Mouse (Mus musculus) kidney, adult 11 months (tissue): ENCODE results near the gene Gtf3c4.

Source experiments
- DNase-seq: peaks from one replicate; pipeline ENCODE4 v3.0.0; 2022

The Gtf3c4 gene

GRCm38 (mm10) chr2:28840222-28840951 is at the start of gene Gtf3c4, which contains the start of gene Ddx31:
Gene Gtf3c4, minus strand, starts transcription at chr2:28840360.
Gene Ddx31, plus strand, starts transcription at chr2:28840406.
- DNase-seq = peak; percentile 89

GRCm38 (mm10) chr2:28884914-28885313 is 44.8 kb upstream of the Gtf3c4 start:
- DNase-seq = no peak

- no peak for DNase-seq
Observed at GRCm38 (mm10) chr2:28882826-28883485, 42.8 kb upstream of the Gtf3c4 start.

GRCm38 (mm10) chr2:28882047-28882446 is 41.9 kb upstream of the Gtf3c4 start:
- DNase-seq = no peak

- no peak for DNase-seq
Observed at GRCm38 (mm10) chr2:28881275-28881674, 41.1 kb upstream of the Gtf3c4 start.

DNA sequence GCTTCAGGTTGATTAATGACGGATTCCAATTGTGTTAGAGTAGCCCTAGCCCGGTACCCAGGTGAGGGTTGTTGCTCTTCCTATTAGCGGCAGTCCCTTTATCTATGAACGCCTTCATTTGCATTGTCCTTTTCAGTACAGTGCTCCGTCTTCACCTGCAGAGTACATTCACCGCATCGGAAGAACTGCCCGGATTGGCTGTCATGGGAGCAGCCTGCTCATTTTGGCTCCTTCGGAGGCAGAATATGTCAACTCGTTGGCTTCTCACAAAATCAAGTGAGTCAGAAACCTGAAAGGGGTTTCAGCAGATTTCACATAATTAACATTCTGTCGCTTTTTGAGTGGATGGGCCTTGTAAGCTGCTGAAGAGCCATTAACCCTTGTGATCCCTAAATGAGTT is 35.4 kb upstream of the Gtf3c4 start:
- DNase-seq = no peak

GRCm38 (mm10) chr2:28867495-28867894 is 27.3 kb upstream of the Gtf3c4 start:
- DNase-seq = no peak

DNA sequence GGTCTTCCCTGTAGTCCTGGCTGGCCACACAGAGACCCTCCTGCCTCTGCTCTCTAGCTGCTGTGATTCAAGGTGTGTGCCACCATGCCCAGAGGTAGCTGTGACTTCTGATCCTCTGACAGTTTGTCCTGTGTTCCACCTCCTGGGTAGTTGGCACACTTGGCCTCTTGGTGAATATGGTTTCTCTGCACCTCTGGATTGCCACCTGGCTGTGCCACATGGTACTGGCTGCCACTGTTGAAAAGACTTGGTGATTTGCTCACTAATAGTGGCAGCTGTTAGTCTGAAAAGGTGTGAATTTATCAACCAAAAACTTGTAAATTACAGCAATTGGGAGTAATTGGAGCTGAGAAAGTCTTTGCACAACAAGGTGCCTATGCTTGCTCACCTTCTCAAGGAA is 23.7 kb upstream of the Gtf3c4 start:
- DNase-seq = no peak

- no peak for DNase-seq
Observed at GRCm38 (mm10) chr2:28860678-28861423, 20.7 kb upstream of the Gtf3c4 start.

- no peak for DNase-seq
Observed at GRCm38 (mm10) chr2:28859303-28859702, 19.1 kb upstream of the Gtf3c4 start.

- DNase-seq = no peak
Observed at GRCm38 (mm10) chr2:28855773-28856172, 15.6 kb upstream of the Gtf3c4 start.

- DNase-seq = no peak
Observed at GRCm38 (mm10) chr2:28852594-28852993, 12.4 kb upstream of the Gtf3c4 start.

DNA sequence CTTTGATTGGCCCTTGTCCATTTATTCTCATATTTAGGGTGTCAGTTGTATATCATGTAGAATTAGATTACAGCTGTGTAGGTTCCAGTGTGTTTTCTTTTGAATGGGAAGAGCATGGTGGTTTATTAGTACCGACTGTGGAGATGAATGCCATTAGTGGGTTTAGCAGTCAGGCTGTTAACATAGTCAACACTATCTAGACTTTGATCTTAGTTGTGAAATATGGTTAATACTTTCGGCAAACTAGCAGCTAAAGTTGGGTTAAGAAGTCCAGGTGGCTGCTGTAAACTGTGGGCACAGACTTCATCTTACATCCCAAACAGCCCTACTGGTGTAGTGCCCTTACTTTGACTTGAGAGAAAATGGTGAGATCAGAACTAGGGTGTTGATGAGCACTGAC is 8.7 kb upstream of the Gtf3c4 start:
- DNase-seq = no peak

DNA sequence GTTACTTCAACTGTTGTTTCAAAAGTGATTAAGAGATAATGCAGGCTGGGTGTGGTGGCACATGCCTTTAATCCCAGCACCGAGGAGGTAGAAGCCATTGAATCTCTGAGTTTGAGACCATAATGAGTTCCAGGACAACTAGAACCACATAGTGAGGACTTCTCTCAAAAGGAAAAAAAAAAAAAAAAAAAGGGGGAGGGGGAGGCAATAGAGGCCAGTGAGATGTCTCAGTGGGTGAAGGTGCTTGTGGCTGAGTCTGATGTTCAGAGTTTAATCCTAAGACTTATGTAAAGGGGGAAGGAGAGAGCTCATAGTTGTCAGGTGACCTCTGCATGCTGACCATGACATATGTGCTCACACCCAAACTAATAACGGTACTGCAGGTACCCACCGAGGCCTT is 1.9 kb upstream of the Gtf3c4 start:
- no peak for DNase-seq

GRCm38 (mm10) chr2:28839501-28840221 is 499 bp downstream of the Gtf3c4 start:
- peak; percentile 7 for DNase-seq

- DNase-seq = no peak
Observed at GRCm38 (mm10) chr2:28836181-28836940, 3.8 kb downstream of the Gtf3c4 start.

GRCm38 (mm10) chr2:28829265-28829664 is 10.9 kb downstream of the Gtf3c4 start:
- DNase-seq = peak; percentile 10

- no peak for DNase-seq
Observed at GRCm38 (mm10) chr2:28818866-28819265, 21.3 kb downstream of the Gtf3c4 start.

GRCm38 (mm10) chr2:28810260-28811013 is 29.7 kb downstream of the Gtf3c4 start:
- no peak for DNase-seq

DNA sequence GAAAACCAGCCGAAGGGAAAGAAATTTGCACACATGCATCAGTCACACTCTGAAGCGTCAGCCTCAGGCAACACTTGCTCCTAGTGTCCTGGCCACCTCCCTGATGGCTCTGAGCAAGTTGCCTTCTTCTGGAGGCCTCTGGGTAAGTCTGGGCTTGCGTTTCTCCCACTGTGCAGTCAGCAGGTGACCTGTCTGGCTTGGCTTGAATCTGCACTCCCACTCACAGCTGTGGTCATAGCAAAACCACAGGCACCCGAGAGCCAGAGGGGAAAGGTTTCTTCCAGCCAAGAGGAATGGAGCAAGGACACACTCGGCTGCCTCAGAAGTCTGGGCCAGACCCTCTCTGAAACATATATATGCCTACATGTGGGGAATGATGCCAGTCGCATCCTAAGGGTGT is 31.3 kb downstream of the Gtf3c4 start:
- DNase-seq = no peak

- DNase-seq = no peak
Observed at GRCm38 (mm10) chr2:28803406-28803805, 36.8 kb downstream of the Gtf3c4 start.

- DNase-seq = no peak
Observed at GRCm38 (mm10) chr2:28799575-28799974, 40.6 kb downstream of the Gtf3c4 start.
